Mouse (Mus musculus) effector memory CD4-positive, alpha-beta T cell, adult 7 months (primary cell): ENCODE data around the gene Ggt5. TPM values are rescaled to one million over a fixed set of nuclear protein-coding genes. Genes with fewer than 3 reads are reported as not detected.

Experiments used
- polyA plus RNA-seq: library from polyadenylated mRNA; unstranded; fragments of 100-300 nt; shearing (Covaris generic); gene quantifications from one replicate; pipeline ENCODE4 v1.2.1, GENCODE M21; 2017

Ggt5 gene
- polyA plus RNA-seq = 3.8 TPM

DNA sequence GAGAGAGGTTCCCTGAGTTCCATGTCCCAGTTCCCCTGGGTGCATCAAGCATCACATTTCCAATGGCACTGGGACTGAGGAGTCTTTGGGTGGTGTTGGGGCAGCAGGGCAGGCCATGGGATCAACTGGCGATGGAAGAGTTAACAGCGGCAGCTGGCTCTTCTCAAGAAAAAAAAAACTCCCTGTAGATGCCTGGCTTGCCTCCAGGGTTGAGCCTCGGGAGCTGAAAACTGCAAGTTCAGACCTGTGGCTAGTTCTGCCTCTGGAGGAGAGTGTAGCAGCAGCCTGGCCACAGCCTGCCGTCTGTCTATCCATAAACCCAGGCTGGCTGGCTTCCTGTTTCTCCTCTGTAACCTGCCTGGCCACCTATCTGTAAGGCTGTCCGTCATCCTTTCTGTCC, at the start of gene Ggt5:
Gene Ggt5 (plus strand): TSS at position 212 of the 400 bp plus-strand sequence.

DNA sequence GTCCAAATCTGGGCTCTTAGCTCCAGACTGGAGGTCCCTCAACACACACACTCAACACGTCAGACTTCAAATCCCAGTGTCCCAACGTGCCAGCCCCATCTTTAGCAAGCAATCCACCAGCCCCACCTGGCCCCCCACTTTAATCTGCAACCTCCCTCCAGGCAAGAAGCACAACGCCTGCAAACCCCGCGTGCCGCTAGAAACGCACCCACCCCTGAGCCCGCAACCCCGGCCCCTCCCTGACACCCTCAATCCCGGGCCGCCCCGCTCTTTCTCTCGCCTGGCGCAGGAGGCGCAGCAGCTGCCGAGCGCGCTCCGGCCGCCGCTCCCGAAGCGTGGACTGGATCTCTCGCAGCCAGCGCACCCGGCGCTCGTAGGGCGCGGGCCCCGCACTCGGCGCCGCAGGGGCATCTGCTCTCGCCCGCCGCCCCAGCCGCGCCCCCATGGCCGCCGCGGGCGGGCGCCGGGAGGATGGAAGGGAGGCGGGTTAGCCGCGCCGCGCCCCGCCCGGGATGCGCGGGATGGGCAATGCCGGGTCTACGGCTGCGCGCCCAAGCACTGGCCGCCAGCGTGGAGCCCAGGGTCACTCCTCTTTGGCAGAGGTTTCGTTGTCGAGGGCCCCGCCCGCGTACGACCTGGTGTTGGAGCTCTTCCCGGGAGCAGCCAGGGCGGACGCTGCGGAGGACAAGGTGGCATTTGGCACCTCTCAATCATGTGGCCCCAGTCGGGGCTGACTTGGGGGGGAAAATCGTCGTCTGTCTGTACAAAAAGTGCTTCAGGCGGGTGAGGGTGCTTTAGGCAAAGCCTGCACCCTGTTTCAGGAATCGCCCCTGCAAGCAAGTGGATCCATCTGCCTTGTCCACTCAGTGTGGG, 29.2 kb upstream of the Ggt5 start, which contains the start of gene Lrrc75b:
Gene Lrrc75b (minus strand): TSS at position 655 of the 873 bp plus-strand sequence.

DNA sequence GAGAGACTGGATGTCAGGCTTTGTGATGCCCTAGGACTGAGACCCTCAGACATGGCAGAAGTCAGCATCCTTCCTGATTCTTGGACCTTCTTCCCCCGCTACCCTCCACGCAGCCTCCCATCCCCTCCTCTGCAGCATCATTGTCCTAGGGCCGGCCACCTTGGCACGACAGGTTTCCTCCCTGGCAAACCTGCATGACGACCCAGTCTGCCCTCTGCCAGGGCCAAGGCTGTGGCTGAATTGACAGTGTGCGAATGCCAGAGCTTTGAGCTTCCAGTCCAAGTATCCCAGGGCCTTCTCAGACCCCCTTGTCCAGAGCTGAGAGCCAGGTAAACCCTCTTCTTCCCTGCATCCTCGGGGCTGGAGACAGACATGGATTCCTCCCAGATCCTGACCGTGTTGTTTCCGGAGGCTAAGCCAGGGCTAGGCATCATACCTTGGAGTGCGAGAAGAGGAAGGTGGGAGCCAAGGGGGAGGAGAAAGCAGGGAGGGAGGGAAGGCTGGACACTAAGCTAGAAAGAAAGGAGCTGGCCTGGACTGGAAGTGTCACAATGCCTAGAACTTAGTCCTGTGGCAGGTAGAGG, 28.0 kb upstream of the Ggt5 start, which contains the start of gene Ggt1:
Gene Ggt1 (plus strand): TSS at position 534 of the 584 bp plus-strand sequence.

DNA sequence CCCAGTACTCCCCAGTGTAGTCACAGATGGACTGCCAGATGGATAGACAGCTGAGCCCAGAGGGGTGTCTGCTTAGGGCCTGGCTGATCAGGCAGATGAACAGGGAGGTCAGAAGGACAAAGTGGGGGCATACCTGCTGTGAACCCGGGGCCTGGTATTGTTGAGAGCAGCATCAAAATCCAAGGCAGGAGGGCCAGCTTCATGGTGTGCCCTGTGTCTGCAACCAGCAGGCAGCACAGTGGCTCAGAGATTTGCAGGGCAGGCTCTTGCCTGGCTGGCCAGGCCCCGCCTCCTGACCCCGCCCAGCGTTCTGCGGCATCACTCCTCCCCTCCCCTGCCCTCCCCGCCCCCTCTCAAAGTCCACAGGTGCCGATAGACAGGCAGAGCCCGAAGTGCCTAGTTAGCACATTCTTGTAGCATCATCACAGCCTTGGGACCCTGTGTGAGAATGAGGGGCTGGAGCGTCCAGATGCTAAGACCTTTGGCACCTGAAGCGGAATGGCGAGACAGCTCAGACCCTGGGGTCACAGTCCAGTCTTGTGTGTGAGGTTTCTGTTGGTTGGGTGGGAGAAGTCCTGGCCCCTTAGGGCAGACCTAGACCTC, 54.7 kb downstream of the Ggt5 start, which contains the start of gene Susd2:
Gene Susd2 (minus strand): TSS at position 268 of the 603 bp plus-strand sequence.

Other genes with a start within 250 kb of the Ggt5 start
- gene Upb1, start 188.2 kb upstream of the Ggt5 start, polyA plus RNA-seq = 0.84 TPM
- 134 TPM for gene Snrpd3, start 71.8 kb upstream of the Ggt5 start, polyA plus RNA-seq
- 18.4 TPM for gene Gucd1, start 71.4 kb upstream of the Ggt5 start, polyA plus RNA-seq
- gene Lrrc75b, start 29.0 kb upstream of the Ggt5 start, polyA plus RNA-seq = 3.1 TPM
- gene Ggt1, start 27.7 kb upstream of the Ggt5 start, polyA plus RNA-seq = 15.6 TPM
- gene Susd2, start 54.7 kb downstream of the Ggt5 start, polyA plus RNA-seq = 6.2 TPM
- gene Cabin1, start 175.0 kb downstream of the Ggt5 start, polyA plus RNA-seq = 45.6 TPM
- 40.4 TPM for gene Ddt, start 184.1 kb downstream of the Ggt5 start, polyA plus RNA-seq
- not detected for gene Gm20441, start 191.6 kb downstream of the Ggt5 start, polyA plus RNA-seq
- gene Gstt3, start 192.1 kb downstream of the Ggt5 start, polyA plus RNA-seq = 2.7 TPM
- gene Gstt1, start 209.2 kb downstream of the Ggt5 start, polyA plus RNA-seq = 0.38 TPM
- gene Gstt4, start 233.2 kb downstream of the Ggt5 start, polyA plus RNA-seq = not detected
- 37.6 TPM for gene Gstt2, start 248.1 kb downstream of the Ggt5 start, polyA plus RNA-seq